Mouse (Mus musculus): ENCODE measurements around the gene 2900026A02Rik. TPM values are rescaled to one million over a fixed set of nuclear protein-coding genes. Genes with fewer than 3 reads are reported as not detected.
A peak's percentile ranks its signal among the peaks of the same experiment; 100 is the strongest.

2900026A02Rik gene
- polyA plus RNA-seq, 1 experiment from 2014 or later: 2.7 TPM

- ATAC-seq (0 out of 2 replicates have a peak, but pooled peaks have one; percentile 36), DNase-seq (peak; percentile 82)
- TF ChIP-seq EP300 (IDR thresholded peaks at IDR 0.05; ENCODE audit: low read depth) (no peak), CTCF (IDR thresholded peaks at IDR 0.05; ENCODE audit: low read depth) (peak; percentile 99)
- Histone ChIP-seq H3K36me3 (replicated peaks; ENCODE audit: insufficient read depth, low read length) (no peaks in the 10 kb centered on the region), H3K27me3 (ENCODE audit: insufficient read depth, low read length) (no peaks in the 10 kb centered on the region), H3K4me1 (ENCODE audit: insufficient read depth) (no peaks in the 10 kb centered on the region), H3K4me3 (ENCODE audit: low read depth, low read length) (no peak overlapping the region), H3K27ac (ENCODE audit: low read depth) (no peak overlapping the region), H3K9ac (replicated peaks) (no peak overlapping the region), H3K9me3 (ENCODE audit: low read length) (no peaks in the 10 kb centered on the region), H3K4me2 (ENCODE audit: low read depth, low read length) (no peak overlapping the region)
- 6% methylated on average over 16 of the region's 16 CpGs for WGBS (ENCODE audit: insufficient replicate concordance)
Measured at GRCm38 (mm10) chr5:113054308-113054707, 166.7 kb downstream of the 2900026A02Rik start.

DNA sequence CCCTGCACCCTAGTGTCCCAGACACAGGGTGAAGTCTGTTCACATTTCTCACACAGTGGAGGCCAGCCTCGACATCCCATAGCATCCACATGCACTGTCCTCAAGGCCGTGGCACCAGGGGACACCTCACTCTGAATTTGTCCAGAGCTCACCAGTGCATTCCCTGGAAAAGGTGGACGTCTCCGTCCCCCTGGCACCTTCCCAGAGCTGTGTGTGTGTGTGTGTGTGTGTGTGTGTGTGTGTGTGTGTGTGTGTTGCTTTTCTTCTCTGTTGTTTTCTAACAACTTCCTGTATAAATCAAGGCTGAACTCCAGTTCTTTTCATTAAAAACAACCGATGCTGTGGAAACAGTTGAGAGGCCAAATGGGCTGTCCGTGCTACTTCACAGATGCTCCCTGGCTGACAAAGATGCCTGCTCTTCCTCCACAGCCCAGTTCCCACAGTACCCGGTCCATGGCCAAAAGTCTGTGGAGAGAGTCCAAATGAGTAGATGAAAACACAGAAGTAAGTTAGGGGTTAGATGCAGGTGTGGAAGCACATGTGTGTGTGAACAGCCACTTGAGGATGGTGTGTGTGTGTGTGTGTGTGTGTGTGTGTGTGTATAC lies 170.4 kb downstream of the 2900026A02Rik start:
- H3K4me2 ChIP-seq (ENCODE audit: low read depth, low read length): no peak overlapping the region
- no peak overlapping the region for H3K4me3 ChIP-seq (ENCODE audit: low read depth, low read length)
- no peak overlapping the region for H3K9ac ChIP-seq (replicated peaks)
- H3K27ac ChIP-seq (ENCODE audit: low read depth): no peak overlapping the region
- DNase-seq: no peak
- no peaks in the 10 kb centered on the region for H3K4me1 ChIP-seq (ENCODE audit: insufficient read depth)
- no peak for TF ChIP-seq EP300 (IDR thresholded peaks at IDR 0.05; ENCODE audit: low read depth)
- no peak for TF ChIP-seq CTCF (IDR thresholded peaks at IDR 0.05; ENCODE audit: low read depth)
- no peaks in the 10 kb centered on the region for H3K9me3 ChIP-seq (ENCODE audit: low read length)
- no peak for ATAC-seq
- 68% methylated on average over 7 of the region's 7 CpGs for WGBS (ENCODE audit: insufficient replicate concordance)
- no peaks in the 10 kb centered on the region for H3K36me3 ChIP-seq (replicated peaks; ENCODE audit: insufficient read depth, low read length)
- no peaks in the 10 kb centered on the region for H3K27me3 ChIP-seq (ENCODE audit: insufficient read depth, low read length)

DNA sequence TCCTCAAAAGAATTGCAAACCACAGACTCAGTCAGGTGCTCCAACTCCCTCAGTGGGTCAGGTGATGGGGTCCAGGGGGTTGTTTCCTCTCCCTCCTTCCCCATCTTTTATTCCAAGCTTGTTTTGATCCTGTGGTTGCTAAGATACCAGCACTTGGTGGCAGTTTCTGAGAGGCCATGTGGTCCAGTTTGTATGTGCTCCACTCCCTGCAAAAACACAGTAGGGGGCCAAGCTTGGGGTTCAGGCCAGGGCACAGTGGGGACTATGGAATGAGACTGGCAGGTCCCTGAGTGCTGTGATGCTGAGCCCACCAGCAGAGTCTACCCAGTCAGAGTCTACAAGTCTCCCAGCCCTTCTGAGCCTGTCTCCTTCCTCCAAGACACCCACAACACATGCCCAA lies 171.2 kb downstream of the 2900026A02Rik start:
- no peak overlapping the region for H3K4me3 ChIP-seq (ENCODE audit: low read depth, low read length)
- H3K9ac ChIP-seq (replicated peaks): no peak overlapping the region
- H3K4me2 ChIP-seq (ENCODE audit: low read depth, low read length): no peak overlapping the region
- no peaks in the 10 kb centered on the region for H3K27me3 ChIP-seq (ENCODE audit: insufficient read depth, low read length)
- H3K4me1 ChIP-seq (ENCODE audit: insufficient read depth): no peaks in the 10 kb centered on the region
- no peak for ATAC-seq
- no peaks in the 10 kb centered on the region for H3K9me3 ChIP-seq (ENCODE audit: low read length)
- no peak for TF ChIP-seq CTCF (IDR thresholded peaks at IDR 0.05; ENCODE audit: low read depth)
- no peak for TF ChIP-seq EP300 (IDR thresholded peaks at IDR 0.05; ENCODE audit: low read depth)
- H3K27ac ChIP-seq (ENCODE audit: low read depth): no peak overlapping the region
- H3K36me3 ChIP-seq (replicated peaks; ENCODE audit: insufficient read depth, low read length): no peaks in the 10 kb centered on the region
- no peak for DNase-seq

DNA sequence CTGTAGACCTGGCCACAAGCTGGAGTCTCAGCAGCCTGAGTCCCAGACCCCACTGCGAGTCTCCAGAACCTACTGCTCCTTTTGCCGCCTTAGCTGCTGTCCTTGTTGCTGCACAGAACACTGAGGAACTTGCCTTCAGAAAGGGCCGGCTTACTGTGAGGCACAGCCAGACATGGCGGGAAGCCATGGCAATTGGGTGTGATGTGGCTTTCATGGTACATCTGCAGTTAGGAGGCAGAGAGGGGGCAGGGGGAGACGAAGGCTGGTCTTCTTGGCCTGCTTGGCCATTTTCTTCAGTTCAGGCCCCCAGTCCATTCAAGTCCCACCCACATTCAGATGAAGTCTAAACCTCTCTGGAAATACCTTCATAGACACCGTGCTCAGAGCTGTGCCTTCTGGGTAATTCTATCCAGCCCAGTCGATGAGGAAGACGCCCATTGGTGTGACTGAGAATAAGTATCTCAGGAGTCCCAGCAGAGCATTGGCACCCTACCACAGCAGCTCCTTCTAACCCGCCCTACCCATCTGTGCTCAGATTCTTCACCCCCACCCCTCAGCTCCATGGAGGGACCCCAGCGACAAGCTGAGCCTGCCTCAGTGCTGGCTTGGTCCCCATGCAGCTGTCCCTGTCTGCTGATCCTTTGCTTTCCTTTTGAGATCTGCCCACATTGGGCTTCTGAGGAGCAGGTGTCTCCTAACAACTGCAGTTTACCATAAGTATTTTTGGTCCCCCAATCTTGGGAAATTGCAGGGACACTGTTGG lies 175.3 kb downstream of the 2900026A02Rik start:
- 81% methylated on average over 10 of the region's 10 CpGs for WGBS (ENCODE audit: insufficient replicate concordance)
- ATAC-seq: no peak
- no peak for DNase-seq
- H3K9me3 ChIP-seq (ENCODE audit: low read length): no peaks in the 10 kb centered on the region
- H3K4me3 ChIP-seq (ENCODE audit: low read depth, low read length): no peak overlapping the region
- TF ChIP-seq CTCF (IDR thresholded peaks at IDR 0.05; ENCODE audit: low read depth) (no peak), EP300 (IDR thresholded peaks at IDR 0.05; ENCODE audit: low read depth) (no peak)
- no peak overlapping the region for H3K4me2 ChIP-seq (ENCODE audit: low read depth, low read length)
- no peaks in the 10 kb centered on the region for H3K36me3 ChIP-seq (replicated peaks; ENCODE audit: insufficient read depth, low read length)
- H3K4me1 ChIP-seq (ENCODE audit: insufficient read depth): no peaks in the 10 kb centered on the region
- H3K27ac ChIP-seq (ENCODE audit: low read depth): no peak overlapping the region
- no peak overlapping the region for H3K9ac ChIP-seq (replicated peaks)
- no peaks in the 10 kb centered on the region for H3K27me3 ChIP-seq (ENCODE audit: insufficient read depth, low read length)

DNA sequence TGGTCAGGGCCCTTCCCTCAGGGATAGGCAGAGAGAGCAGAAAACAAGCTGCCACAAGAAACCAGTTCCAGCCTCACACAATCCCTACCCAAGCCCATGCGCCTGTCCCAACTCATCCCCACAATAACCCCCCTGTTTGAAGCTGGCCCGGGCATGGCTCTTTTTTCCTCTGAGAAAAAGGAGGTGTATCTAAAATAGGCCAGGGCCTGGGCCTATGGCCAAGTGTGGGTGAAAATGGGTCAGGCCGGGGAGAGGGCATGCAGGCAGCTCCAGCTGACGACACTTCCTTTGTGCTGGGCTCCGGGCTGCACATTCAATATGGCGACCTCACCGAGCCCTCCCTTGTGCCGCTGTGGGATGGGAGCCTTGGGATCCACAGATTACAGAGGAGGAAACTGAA lies 177.5 kb downstream of the 2900026A02Rik start:
- Histone ChIP-seq H3K27ac (ENCODE audit: low read depth) (no peak overlapping the region), H3K9me3 (ENCODE audit: low read length) (no peaks in the 10 kb centered on the region), H3K9ac (replicated peaks) (no peak overlapping the region), H3K27me3 (ENCODE audit: insufficient read depth, low read length) (no peaks in the 10 kb centered on the region), H3K4me1 (ENCODE audit: insufficient read depth) (no peaks in the 10 kb centered on the region), H3K36me3 (replicated peaks; ENCODE audit: insufficient read depth, low read length) (no peaks in the 10 kb centered on the region), H3K4me2 (ENCODE audit: low read depth, low read length) (no peak overlapping the region), H3K4me3 (ENCODE audit: low read depth, low read length) (no peak overlapping the region)
- DNase-seq: no peak
- TF ChIP-seq CTCF (IDR thresholded peaks at IDR 0.05; ENCODE audit: low read depth) (no peak), EP300 (IDR thresholded peaks at IDR 0.05; ENCODE audit: low read depth) (no peak)
- ATAC-seq: no peak
- 77% methylated on average over 8 of the region's 8 CpGs for WGBS (ENCODE audit: insufficient replicate concordance)

GRCm38 (mm10) chr5:113041567-113042071 lies 179.4 kb downstream of the 2900026A02Rik start:
- WGBS (ENCODE audit: insufficient replicate concordance): 53% methylated on average over 5 of the region's 5 CpGs
- H3K4me2 ChIP-seq (ENCODE audit: low read depth, low read length): no peak overlapping the region
- no peak for ATAC-seq
- H3K4me1 ChIP-seq (ENCODE audit: insufficient read depth): no peaks in the 10 kb centered on the region
- no peak for DNase-seq
- H3K4me3 ChIP-seq (ENCODE audit: low read depth, low read length): no peak overlapping the region
- no peaks in the 10 kb centered on the region for H3K9me3 ChIP-seq (ENCODE audit: low read length)
- H3K27me3 ChIP-seq (ENCODE audit: insufficient read depth, low read length): no peaks in the 10 kb centered on the region
- H3K36me3 ChIP-seq (replicated peaks; ENCODE audit: insufficient read depth, low read length): no peaks in the 10 kb centered on the region
- TF ChIP-seq EP300 (IDR thresholded peaks at IDR 0.05; ENCODE audit: low read depth): no peak
- no peak for TF ChIP-seq CTCF (IDR thresholded peaks at IDR 0.05; ENCODE audit: low read depth)
- no peak overlapping the region for H3K9ac ChIP-seq (replicated peaks)
- no peak overlapping the region for H3K27ac ChIP-seq (ENCODE audit: low read depth)
